Mouse (Mus musculus) thymus, postnatal 4 days (tissue): Measurements from ENCODE around the gene Tulp3.

ENCODE experiments used
- DNase-seq: peaks from one replicate; pipeline ENCODE4 v3.0.0; 2021

Gene Tulp3

DNA sequence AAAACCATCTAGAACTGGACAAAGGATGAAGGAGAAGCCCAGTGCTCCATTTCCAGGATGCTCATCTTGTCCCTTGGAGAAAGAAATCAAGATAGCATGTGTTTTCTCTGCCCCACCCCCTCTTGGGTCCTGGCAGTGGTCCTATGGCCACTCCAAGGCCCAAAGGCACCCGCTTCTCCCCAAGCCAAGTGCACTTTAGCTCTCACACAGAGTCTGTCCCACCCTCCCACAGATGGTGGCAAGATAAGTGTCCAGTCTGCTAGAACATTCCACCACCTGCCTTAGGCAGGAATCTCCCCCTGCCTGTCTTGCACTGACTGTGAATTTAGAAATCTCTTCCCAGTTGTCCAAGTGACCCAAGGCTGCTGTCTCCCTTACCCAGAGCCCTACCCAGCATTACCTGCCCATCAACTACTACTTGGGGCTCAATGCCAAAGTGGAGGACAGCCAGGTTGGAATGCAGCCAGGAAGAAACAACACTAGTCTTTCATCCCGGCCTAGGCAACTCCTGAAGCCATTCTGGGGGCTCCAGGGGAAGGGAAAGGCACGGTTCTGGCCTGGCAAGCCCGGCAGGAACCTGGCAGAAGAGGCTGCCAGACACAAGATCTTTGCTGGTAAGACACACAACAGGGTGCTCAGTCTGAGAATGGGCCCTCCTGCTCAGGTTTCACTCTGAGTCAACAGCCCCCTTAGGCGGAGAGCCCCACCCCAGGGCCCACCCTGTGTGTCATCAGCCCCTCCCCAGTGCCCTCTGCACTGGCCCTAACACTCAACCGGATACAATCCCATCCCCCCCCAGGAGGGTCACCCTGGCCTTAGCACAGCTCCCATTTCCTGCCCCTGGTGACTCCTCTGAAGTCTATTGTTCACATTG, 59.5 kb downstream of the Tulp3 start:
- no peak for DNase-seq

DNA sequence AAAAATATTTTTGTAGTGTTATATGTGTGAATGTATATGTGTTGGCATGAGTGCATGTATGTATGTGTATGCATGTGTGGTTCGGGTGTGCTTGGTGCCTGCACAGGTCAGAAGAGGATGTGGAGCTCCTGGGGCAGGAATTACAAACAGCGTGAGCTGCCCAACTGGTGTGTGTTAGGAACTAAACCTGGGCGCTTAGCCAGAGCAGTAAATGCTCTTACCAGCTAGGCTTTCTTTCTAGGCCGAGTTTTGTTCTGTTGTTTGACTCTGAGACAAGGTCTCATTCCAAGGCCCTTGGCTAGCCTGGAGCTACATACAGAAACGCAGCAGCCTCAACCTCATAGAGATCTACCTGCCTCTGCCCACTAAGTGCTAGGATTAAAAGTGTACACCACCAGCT, 64.4 kb downstream of the Tulp3 start:
- DNase-seq, result no peak

GRCm38 (mm10) chr6:128288681-128289080, 67.0 kb downstream of the Tulp3 start:
- no peak for DNase-seq

GRCm38 (mm10) chr6:128285792-128286430, 69.7 kb downstream of the Tulp3 start:
- DNase-seq, result peak; percentile 28

- no peak for DNase-seq
These were observed 73.5 kb downstream of the Tulp3 start for GRCm38 (mm10) chr6:128282126-128282525.

DNA sequence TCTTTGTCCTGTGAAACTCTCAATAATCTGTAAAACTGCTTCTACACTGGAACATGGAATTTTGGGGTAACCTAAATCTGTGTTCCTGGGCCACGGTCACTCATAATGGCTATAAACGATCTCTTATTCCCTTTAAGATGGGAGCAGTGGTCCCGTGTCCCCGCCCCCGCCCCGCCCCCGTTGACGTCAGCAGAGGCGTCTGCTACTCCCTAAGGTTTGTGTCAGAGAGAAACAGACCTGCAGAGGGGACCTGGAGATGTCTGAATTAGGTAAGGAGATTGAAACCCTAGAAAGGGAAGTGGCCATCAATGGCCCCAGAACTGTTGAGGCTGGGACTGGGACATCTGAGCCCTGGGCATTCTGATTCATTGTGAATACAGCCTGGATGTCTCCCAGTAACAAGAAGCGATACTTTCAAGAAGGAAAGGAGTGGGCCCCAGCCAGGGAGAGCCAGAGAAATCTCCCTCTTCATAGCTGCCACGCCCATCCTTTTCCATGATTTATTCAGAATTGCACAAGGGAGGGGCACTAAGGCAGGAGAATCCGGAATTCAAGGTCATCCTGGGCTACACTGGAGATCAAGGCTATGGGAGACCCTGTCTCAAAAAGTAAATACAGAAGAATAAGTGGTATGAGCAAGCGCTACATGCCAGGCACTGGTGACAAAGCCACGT, 75.0 kb downstream of the Tulp3 start:
- DNase-seq, result no peak

GRCm38 (mm10) chr6:128279608-128280007, 76.0 kb downstream of the Tulp3 start:
- no peak for DNase-seq

- DNase-seq, result no peak
These were observed 76.6 kb downstream of the Tulp3 start for GRCm38 (mm10) chr6:128279099-128279498.

DNA sequence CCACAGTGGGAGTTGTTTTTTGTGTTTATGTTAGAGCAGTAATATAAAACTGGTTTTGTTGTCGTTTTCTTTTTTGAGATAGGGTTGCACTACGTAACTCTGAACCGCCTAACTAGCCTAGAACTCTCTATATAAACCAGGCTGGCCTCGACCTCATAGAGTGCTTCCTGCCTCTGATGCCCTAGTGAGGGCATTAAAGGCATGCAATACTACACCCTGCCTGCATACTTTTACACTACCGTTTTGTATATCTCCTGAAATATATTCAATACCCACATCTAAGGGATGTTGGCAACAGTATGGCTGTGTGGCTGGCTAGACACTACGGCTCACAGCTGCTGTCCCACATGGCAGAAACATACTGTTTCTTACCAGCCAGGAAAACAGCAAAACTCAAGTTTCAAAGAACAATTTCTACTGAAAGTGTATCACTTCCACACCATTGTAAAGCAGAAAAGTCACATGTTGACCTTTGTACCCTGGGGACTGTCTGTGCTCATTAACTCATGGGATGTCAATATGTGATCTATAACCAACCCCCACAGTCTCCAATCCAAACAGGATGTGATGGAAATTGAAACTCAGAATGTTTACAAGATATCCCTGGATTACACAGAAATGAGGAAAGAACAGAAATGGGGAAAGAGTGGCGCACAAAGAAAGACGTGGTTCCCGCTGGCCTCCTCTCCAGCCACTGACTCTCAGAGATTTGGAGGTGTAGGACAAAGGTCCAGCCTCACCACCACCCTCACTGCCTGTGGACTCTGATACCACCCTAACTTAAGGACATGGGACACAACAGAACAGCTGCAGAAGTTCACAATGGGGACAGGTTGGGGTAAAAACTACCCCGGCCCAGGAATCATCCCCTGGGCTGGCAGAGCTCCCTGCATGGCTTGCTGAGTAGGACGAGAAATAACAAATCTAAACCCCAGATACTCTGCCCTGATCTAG, 78.2 kb downstream of the Tulp3 start:
- DNase-seq, result no peak

DNA sequence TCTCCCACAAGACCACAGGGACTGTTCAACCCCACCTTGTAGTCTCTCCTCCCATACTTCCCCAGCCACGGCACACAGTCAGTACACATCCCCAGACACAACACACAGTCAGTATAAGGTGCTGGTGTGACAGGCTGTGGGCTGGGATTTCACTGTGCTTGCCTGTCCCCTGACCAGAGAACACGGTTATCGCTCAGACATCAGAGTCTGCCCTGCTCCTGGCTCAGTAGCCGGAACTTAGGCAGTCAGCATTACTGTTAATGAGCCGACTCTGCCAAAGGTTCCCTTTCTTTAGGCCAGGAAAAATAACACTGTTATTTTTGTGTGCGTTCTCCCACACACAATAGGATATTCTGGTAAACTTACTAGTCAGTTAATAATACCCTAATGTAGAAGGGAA, 79.3 kb downstream of the Tulp3 start:
- no peak for DNase-seq

- no peak for DNase-seq
These were observed 80.1 kb downstream of the Tulp3 start for GRCm38 (mm10) chr6:128275506-128276064.

DNA sequence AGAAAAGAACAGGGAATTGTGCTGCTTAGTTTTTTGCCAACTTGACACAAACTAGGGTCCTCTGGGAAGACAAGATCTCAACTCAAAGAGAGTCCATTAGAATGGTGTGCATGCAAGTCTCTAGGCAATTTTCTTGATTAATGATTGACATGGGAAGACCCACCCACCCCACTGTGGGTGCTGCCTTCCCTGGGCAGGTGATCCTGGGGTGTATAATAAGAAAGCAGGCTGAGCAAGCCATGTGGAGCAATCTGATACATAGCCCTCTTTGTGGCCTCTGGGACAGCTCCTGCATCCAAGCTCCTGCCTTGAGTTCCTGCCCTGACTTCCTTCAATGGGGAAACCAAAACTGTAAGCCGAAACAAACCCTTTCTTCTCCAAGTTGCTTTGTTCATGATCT, 82.1 kb downstream of the Tulp3 start:
- no peak for DNase-seq

- DNase-seq, result no peak
These were observed 82.9 kb downstream of the Tulp3 start for GRCm38 (mm10) chr6:128272754-128273153.
